Mouse (Mus musculus) B cell, adult (primary cell): ENCODE results near the gene Olfr944. TPM values are rescaled to one million over a fixed set of nuclear protein-coding genes. Genes with fewer than 3 reads are reported as not detected.

Source experiments
- total RNA-seq: library from RNA; stranded (reverse); gene quantifications from 4 replicates; pipeline ENCODE4 v1.2.4, GENCODE M21; 2023; ENCODE audit not compliant: inconsistent age

The Olfr944 gene
- not detected in 4 replicates for total RNA-seq

DNA sequence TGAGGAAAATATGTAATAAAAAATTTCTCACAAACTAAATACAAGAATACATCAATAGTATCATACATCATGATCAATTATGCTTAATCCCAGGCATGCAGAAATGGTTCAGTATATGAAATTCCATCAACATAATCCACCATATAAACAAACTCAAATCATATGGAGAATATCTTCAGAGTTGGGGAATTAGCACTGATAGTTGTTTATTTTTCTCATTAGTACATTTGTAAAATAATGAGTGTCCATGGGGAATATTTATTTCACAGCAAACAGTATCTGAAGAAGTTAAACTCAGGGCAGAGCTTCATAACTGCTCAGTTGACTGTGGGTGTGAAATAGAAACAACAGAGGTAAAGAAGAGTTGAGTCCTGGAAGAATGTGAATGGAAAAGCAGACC lies at the start of gene Olfr944:
Olfr944 (plus strand) TSS at position 301 of the 400 bp plus-strand sequence.

DNA sequence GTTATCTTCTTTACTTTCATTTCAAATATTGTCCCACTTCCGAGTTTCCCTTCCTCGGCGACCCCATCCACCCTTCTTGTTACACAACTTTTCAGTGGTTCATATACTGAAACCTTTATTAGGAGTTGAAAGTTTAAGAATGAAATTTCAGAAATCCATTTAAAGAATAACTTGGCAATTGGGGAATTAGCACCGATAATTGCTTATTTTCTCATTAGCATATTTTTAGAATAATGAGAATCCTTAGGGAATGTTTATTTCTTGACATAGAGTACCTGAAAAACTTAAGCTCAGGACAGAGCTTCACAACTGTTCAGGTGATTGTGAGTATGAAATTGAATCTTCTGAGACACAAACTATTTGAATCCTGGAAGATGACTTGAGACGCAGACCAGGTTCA lies 35.7 kb upstream of the Olfr944 start, which contains the start of gene Olfr943:
Olfr943 (plus strand) TSS at position 301 of the 400 bp plus-strand sequence.

DNA sequence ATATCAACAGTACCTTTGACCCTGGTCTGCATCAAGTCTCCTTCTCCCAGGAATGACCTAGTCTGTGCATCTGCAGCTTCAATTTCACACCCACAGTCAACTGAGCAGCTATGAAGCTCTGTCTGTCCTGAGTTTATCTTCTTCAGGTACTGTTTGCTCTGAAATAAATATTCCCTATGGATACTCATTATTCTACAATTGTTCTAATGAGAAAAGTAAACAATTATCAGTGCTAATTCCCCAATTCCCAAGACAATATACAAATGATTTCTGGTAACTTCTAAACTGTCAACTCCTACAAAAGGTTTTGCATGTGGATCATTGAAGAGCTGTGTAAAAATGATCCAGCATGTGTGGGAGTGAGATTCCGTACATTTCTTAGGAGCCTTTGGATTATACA lies 48.2 kb downstream of the Olfr944 start, which contains the start of gene Olfr1537:
Olfr1537 (minus strand) TSS at position 101 of the 400 bp plus-strand sequence.

Other genes with a start within 250 kb of the Olfr944 start
- gene Olfr933, start 229.6 kb upstream of the Olfr944 start, total RNA-seq = not detected in 4 replicates
- not detected in 4 replicates for gene Olfr934, start 213.6 kb upstream of the Olfr944 start, total RNA-seq
- not detected in 4 replicates for gene Olfr935, start 202.2 kb upstream of the Olfr944 start, total RNA-seq
- not detected in 4 replicates for gene Olfr146, start 178.5 kb upstream of the Olfr944 start, total RNA-seq
- gene Olfr937, start 137.0 kb upstream of the Olfr944 start, total RNA-seq = not detected in 4 replicates
- not detected in 4 replicates for gene Olfr938, start 123.0 kb upstream of the Olfr944 start, total RNA-seq
- gene Olfr27, start 73.8 kb upstream of the Olfr944 start, total RNA-seq = not detected in 4 replicates
- not detected in 4 replicates for gene Olfr943, start 35.6 kb upstream of the Olfr944 start, total RNA-seq
- not detected in 4 replicates for gene Olfr1537, start 48.1 kb downstream of the Olfr944 start, total RNA-seq
- gene Olfr945, start 74.9 kb downstream of the Olfr944 start, total RNA-seq = not detected in 4 replicates
- not detected in 4 replicates for gene Olfr948, start 124.1 kb downstream of the Olfr944 start, total RNA-seq
- gene Olfr951, start 185.5 kb downstream of the Olfr944 start, total RNA-seq = not detected in 4 replicates
- not detected in 4 replicates for gene Olfr952, start 225.2 kb downstream of the Olfr944 start, total RNA-seq